In the genomic region with DNA sequence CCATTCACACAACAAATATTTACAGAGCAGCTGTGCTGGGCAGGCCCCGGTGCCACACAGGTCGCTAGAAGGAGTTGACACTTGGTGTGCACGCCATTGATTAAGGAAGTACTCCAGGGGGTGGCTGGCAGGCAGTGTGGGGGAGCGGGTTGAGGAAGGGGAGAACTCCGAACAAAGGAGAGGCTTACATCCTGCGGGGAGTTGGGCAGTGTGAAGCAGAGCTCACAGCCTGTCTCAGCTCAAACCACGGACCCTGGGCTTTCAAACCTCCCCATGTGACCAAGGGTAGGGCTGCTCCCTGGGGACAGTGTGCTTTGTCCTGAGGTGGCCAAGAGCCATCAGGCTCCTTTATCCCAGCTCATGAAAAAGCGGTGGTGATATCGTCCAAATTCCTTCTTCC, we compare ENCODE assay signal across 10 mouse cellular contexts.
A peak's percentile ranks its signal among the peaks of the same experiment; 100 is the strongest.
DNase-seq lines count a peak whose midpoint lies in the region; ATAC-seq and TF ChIP-seq lines count a peak whose summit lies in the region.
"Had no signal": no experiment of that assay in that cellular context is flagged by ENCODE, and none has a peak within 500 bp of the region (broad histone marks: within the 10 kb centered on the region; RNA-seq: fewer than 3 reads in every experiment).

No protein-coding gene starts in this region.

- no peak for TF ChIP-seq CTCF in forebrain, postnatal 0 days (IDR thresholded peaks at IDR 0.05; ENCODE audit: low read depth)

- ATAC-seq in forebrain, embryonic 11.5 days (replicated peaks; ENCODE audit: low FRiP score): peak; percentile 61
- no peak for ATAC-seq in forebrain, postnatal 0 days
- ATAC-seq in granulocyte monocyte progenitor cell, adult 5-6 weeks (replicated peaks; ENCODE audit: poor library complexity, severe bottlenecking): peak; percentile 52
- no peak for ATAC-seq in liver, embryonic 13.5 days (ENCODE audit: low read depth)
- ATAC-seq in monocyte, adult 5-6 weeks (replicated peaks; ENCODE audit: insufficient number of reproducible peaks, low FRiP score, low TSS enrichment, poor library complexity, severe bottlenecking): no peak

- no peaks in the 10 kb centered on the region for H3K9me3 ChIP-seq in forebrain, embryonic 11.5 days (ENCODE audit: control insufficient read depth, low read length)
- no peaks in the 10 kb centered on the region for H3K9me3 ChIP-seq in forebrain, postnatal 0 days (ENCODE audit: low read length)
- H3K9me3 ChIP-seq in liver, embryonic 13.5 days (replicated peaks): no peaks in the 10 kb centered on the region

- no peak for DNase-seq in forebrain, embryonic 11.5 days (ENCODE audit: low spot score)
- no peak for DNase-seq in forebrain, postnatal 0 days
- peak; percentile 39 for DNase-seq in 3134 (ENCODE audit: extremely low read depth, insufficient read length, low spot score)
- DNase-seq in liver, embryonic 13.5 days: no peak
- no peak for DNase-seq in left cerebral cortex, postnatal 10 days (ENCODE audit: extremely low spot score in 1 of 2, low spot score in 2 of 2)
- DNase-seq in adrenal gland, adult (ENCODE audit: inconsistent age in 2 of 2, low spot score in 1 of 2): no peak
- DNase-seq: B cell, adult 2 months; thymus, postnatal 4 days had no signal

- H3K9ac ChIP-seq in forebrain, embryonic 11.5 days (ENCODE audit: low read length): no peak overlapping the region
- no peak overlapping the region for H3K9ac ChIP-seq in forebrain, postnatal 0 days
- no peak overlapping the region for H3K9ac ChIP-seq in liver, embryonic 13.5 days

- H3K4me3 ChIP-seq in forebrain, embryonic 11.5 days (ENCODE audit: low read depth, low read length): no peak overlapping the region
- H3K4me3 ChIP-seq in forebrain, postnatal 0 days (ENCODE audit: low read depth, low read length): no peak overlapping the region
- H3K4me3 ChIP-seq in liver, embryonic 13.5 days (replicated peaks): no peak overlapping the region

- no peaks in the 10 kb centered on the region for H3K27me3 ChIP-seq in forebrain, embryonic 11.5 days (ENCODE audit: control insufficient read depth, insufficient read depth, low read length)
- no peaks in the 10 kb centered on the region for H3K27me3 ChIP-seq in forebrain, postnatal 0 days (ENCODE audit: insufficient read depth, low read length)
- 0 out of 2 replicates have a peak, but pooled peaks cover 3% of the 10 kb centered on the region for H3K27me3 ChIP-seq in liver, embryonic 13.5 days

- intact Hi-C loops in left cerebral cortex, postnatal 10 days (cut with DNase I): no loop called here

- H3K36me3 ChIP-seq in forebrain, embryonic 11.5 days (ENCODE audit: control insufficient read depth, insufficient read depth, low read length): no peaks in the 10 kb centered on the region
- H3K36me3 ChIP-seq in forebrain, postnatal 0 days (ENCODE audit: insufficient read depth): no peaks in the 10 kb centered on the region
- no peaks in the 10 kb centered on the region for H3K36me3 ChIP-seq in liver, embryonic 13.5 days

- H3K4me1 ChIP-seq in forebrain, embryonic 11.5 days (replicated peaks; ENCODE audit: control insufficient read depth, insufficient read depth, low read length): peaks cover 13% of the 10 kb centered on the region
- H3K4me1 ChIP-seq in forebrain, postnatal 0 days (ENCODE audit: insufficient read depth): no peaks in the 10 kb centered on the region
- H3K4me1 ChIP-seq in liver, embryonic 13.5 days (replicated peaks): peaks cover 7% of the 10 kb centered on the region

- WGBS in forebrain, embryonic 11.5 days: 3% methylated on average over 9 of the region's 9 CpGs
- 4% methylated on average over 9 of the region's 9 CpGs for WGBS in forebrain, postnatal 0 days
- 6% methylated on average over 9 of the region's 9 CpGs for WGBS in liver, embryonic 13.5 days (ENCODE audit: insufficient replicate concordance)

- no peak overlapping the region for H3K27ac ChIP-seq in forebrain, embryonic 11.5 days (ENCODE audit: low read depth, low read length)
- no peak overlapping the region for H3K27ac ChIP-seq in forebrain, postnatal 0 days (ENCODE audit: low read depth, low read length)
- no peak overlapping the region for H3K27ac ChIP-seq in liver, embryonic 13.5 days

- no peak overlapping the region for H3K4me2 ChIP-seq in forebrain, embryonic 11.5 days (ENCODE audit: low read depth, low read length, severe bottlenecking)
- H3K4me2 ChIP-seq in forebrain, postnatal 0 days (ENCODE audit: low read depth): no peak overlapping the region
- peak overlapping the region; percentile 21; the same call in 1 of the 2 replicates for H3K4me2 ChIP-seq in liver, embryonic 13.5 days

Comparison
In these comparisons a context has a peak if more than half of its experiments do, and no peak if none do; other contexts are left out.
1. ATAC-seq: peak in forebrain, embryonic 11.5 days (single experiment) and granulocyte monocyte progenitor cell, adult 5-6 weeks (single experiment); none in forebrain, postnatal 0 days (single experiment), liver, embryonic 13.5 days (single experiment) and monocyte, adult 5-6 weeks (single experiment).